Mouse (Mus musculus): ENCODE results near the gene Hgd. TPM values are rescaled to one million over a fixed set of nuclear protein-coding genes. Genes with fewer than 3 reads are reported as not detected.
"Not testable (repeated sequence)": the region's sequence is repeated elsewhere in the genome, so short reads cannot be mapped to it uniquely, and the experiment has no call there.

Gene Hgd
- total RNA-seq, 4 experiments from 2014 or later: 0.45 to 0.86 (median 0.52) TPM; not detected in 1

- DNase-seq: no peak
These were observed 54.6 kb downstream of the Hgd start for GRCm38 (mm10) chr16:37634578-37634977.

- DNase-seq: no peak
These were observed 55.1 kb downstream of the Hgd start for GRCm38 (mm10) chr16:37635095-37635494.

- DNase-seq: peak; percentile 24
These were observed 56.2 kb downstream of the Hgd start for GRCm38 (mm10) chr16:37636107-37636506.

- DNase-seq: no peak
These were observed 57.8 kb downstream of the Hgd start for GRCm38 (mm10) chr16:37637802-37638201.

- DNase-seq: not testable (repeated sequence)
These were observed 60.6 kb downstream of the Hgd start for GRCm38 (mm10) chr16:37640522-37640921.

- no peak for DNase-seq
These were observed 64.5 kb downstream of the Hgd start for GRCm38 (mm10) chr16:37644486-37644885.

- DNase-seq: no peak
These were observed 65.3 kb downstream of the Hgd start for GRCm38 (mm10) chr16:37645211-37645610.

- DNase-seq: no peak
These were observed 65.8 kb downstream of the Hgd start for GRCm38 (mm10) chr16:37645799-37646198.

- no peak for DNase-seq
These were observed 67.1 kb downstream of the Hgd start for GRCm38 (mm10) chr16:37647067-37647466.

GRCm38 (mm10) chr16:37647936-37648335, 68.0 kb downstream of the Hgd start:
- DNase-seq: no peak

- no peak for DNase-seq
These were observed 69.1 kb downstream of the Hgd start for GRCm38 (mm10) chr16:37649068-37649467.

GRCm38 (mm10) chr16:37651467-37651866, 71.5 kb downstream of the Hgd start:
- no peak for DNase-seq

GRCm38 (mm10) chr16:37652654-37653053, 72.7 kb downstream of the Hgd start:
- DNase-seq: no peak

GRCm38 (mm10) chr16:37653058-37653457, 73.1 kb downstream of the Hgd start:
- DNase-seq: no peak

GRCm38 (mm10) chr16:37653731-37654657, 74.0 kb downstream of the Hgd start, which contains the start of gene Ndufb4:
Gene Ndufb4, minus strand, starts transcription at chr16:37654453.
- peak; percentile 95 for DNase-seq

GRCm38 (mm10) chr16:37654831-37655455, 75.0 kb downstream of the Hgd start:
- no peak for DNase-seq

GRCm38 (mm10) chr16:37655756-37656347, 75.9 kb downstream of the Hgd start:
- no peak for DNase-seq

- no peak for DNase-seq
These were observed 76.8 kb downstream of the Hgd start for GRCm38 (mm10) chr16:37656796-37657195.

GRCm38 (mm10) chr16:37663643-37664459, 83.9 kb downstream of the Hgd start:
- DNase-seq: no peak

- no peak for DNase-seq
These were observed 85.5 kb downstream of the Hgd start for GRCm38 (mm10) chr16:37665394-37665935.

GRCm38 (mm10) chr16:37670666-37671283, 90.8 kb downstream of the Hgd start:
- DNase-seq: no peak

- no peak for DNase-seq
These were observed 95.4 kb downstream of the Hgd start for GRCm38 (mm10) chr16:37675326-37675725.

Measured in adrenal gland, adult 8-10 months (tissue).